Mouse (Mus musculus): ENCODE results near the gene Nrip2. TPM values are rescaled to one million over a fixed set of nuclear protein-coding genes. Genes with fewer than 3 reads are reported as not detected.

Gene Nrip2
- polyA plus RNA-seq, 1 experiment from 2014 or later, result 2.5 TPM

GRCm38 (mm10) chr6:128457186-128457585, 58.1 kb downstream of the Nrip2 start:
- H3K27me3 ChIP-seq (ENCODE audit: control insufficient read depth, insufficient read depth, low read length), result no peaks in the 10 kb centered on the region
- ATAC-seq (ENCODE audit: insufficient number of reproducible peaks, insufficient read depth, low FRiP score, low read depth), result no peak
- no peaks in the 10 kb centered on the region for H3K36me3 ChIP-seq (ENCODE audit: control insufficient read depth, insufficient read depth, low read length)
- H3K27ac ChIP-seq (replicated peaks in 1 of 2; ENCODE audit: control insufficient read depth in 1 of 2, insufficient read depth in 1 of 2, low read depth in 2 of 2, low read length in 2 of 2), result no peak overlapping the region
- no peaks in the 10 kb centered on the region for H3K9me3 ChIP-seq (ENCODE audit: control insufficient read depth, low read length)
- WGBS, result 76% methylated on average over 5 of the region's 5 CpGs
- no peak overlapping the region for H3K9ac ChIP-seq (ENCODE audit: low read length)
- H3K4me1 ChIP-seq (ENCODE audit: control insufficient read depth in 2 of 2, insufficient read depth in 2 of 2, low read length in 2 of 2), result no peaks in the 10 kb centered on the region
- no peak overlapping the region for H3K4me2 ChIP-seq (ENCODE audit: low read length)
- H3K4me3 ChIP-seq (ENCODE audit: control insufficient read depth in 1 of 2, insufficient read depth in 1 of 2, low read depth in 1 of 2, low read length in 2 of 2), result no peak overlapping the region

DNA sequence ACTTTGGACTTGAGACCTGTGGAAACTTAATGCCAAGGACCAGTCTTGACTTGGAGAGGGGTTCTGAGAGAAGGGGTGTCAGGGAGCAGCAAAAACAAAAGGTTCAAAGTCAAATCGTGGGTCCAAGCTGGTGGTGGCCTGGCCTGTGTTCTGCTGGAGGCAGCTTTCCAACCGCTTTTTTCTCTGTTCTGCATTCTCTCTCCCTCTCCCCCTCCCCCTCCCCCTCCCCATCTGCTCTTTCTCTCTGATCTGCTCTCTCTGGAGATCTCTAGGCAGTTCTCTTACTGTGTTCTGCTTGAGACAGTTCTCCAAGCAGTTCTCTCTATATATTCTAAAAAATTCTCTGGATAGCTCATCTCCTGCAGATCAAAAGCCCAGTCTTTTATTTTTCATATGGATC, 61.2 kb downstream of the Nrip2 start:
- 43% methylated on average over 2 of the region's 2 CpGs for WGBS
- Histone ChIP-seq H3K9ac (ENCODE audit: low read length) (no peak overlapping the region), H3K9me3 (ENCODE audit: control insufficient read depth, low read length) (0 out of 2 replicates have a peak, but pooled peaks cover 5% of the 10 kb centered on the region), H3K4me3 (ENCODE audit: control insufficient read depth in 1 of 2, insufficient read depth in 1 of 2, low read depth in 1 of 2, low read length in 2 of 2) (no peak overlapping the region), H3K36me3 (ENCODE audit: control insufficient read depth, insufficient read depth, low read length) (no peaks in the 10 kb centered on the region), H3K4me1 (ENCODE audit: control insufficient read depth in 2 of 2, insufficient read depth in 2 of 2, low read length in 2 of 2) (no peaks in the 10 kb centered on the region), H3K27ac (replicated peaks in 1 of 2; ENCODE audit: control insufficient read depth in 1 of 2, insufficient read depth in 1 of 2, low read depth in 2 of 2, low read length in 2 of 2) (no peak overlapping the region), H3K27me3 (ENCODE audit: control insufficient read depth, insufficient read depth, low read length) (no peaks in the 10 kb centered on the region), H3K4me2 (ENCODE audit: low read length) (no peak overlapping the region)
- ATAC-seq (ENCODE audit: insufficient number of reproducible peaks, insufficient read depth, low FRiP score, low read depth), result no peak

DNA sequence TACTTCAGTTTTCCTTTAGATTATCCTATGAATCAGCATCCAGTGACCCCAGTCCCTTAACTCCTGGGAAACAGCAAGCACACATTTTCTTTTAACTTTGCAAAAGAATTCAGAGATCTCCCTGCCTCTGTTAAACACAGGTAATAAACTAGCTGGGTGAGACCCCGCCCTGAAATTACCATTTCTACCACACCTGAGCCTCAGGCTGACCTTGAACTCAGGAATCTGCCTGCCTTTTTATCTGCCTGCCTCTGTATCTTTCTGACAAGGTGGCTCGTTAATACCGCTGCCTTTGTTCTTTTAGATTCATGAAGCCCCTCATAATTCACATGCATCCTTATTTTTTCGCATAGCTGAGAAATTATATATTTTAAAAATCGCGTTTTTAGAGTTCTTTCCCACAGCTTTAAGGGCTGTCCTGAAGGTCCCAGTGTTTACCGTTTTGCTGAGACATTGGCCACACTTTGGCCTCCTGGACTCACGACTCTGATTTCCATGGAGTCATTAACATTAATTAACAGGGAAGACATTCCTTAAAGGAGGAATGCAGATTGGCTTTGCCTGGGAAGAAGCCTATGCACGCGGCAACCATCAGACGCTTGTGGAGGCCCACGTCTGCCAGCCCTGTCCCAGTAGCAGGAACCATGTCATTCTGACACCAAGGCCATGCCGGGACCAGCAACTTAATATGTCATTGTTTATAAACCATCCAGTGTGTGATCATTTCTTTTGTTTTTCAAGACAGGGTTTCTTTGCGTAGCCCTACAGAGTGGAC, 61.8 kb downstream of the Nrip2 start:
- ATAC-seq (ENCODE audit: insufficient number of reproducible peaks, insufficient read depth, low FRiP score, low read depth), result no peak
- Histone ChIP-seq H3K4me1 (ENCODE audit: control insufficient read depth in 2 of 2, insufficient read depth in 2 of 2, low read length in 2 of 2) (no peaks in the 10 kb centered on the region), H3K4me2 (ENCODE audit: low read length) (no peak overlapping the region), H3K4me3 (ENCODE audit: control insufficient read depth in 1 of 2, insufficient read depth in 1 of 2, low read depth in 1 of 2, low read length in 2 of 2) (no peak overlapping the region), H3K27ac (replicated peaks in 1 of 2; ENCODE audit: control insufficient read depth in 1 of 2, insufficient read depth in 1 of 2, low read depth in 2 of 2, low read length in 2 of 2) (no peak overlapping the region), H3K9me3 (ENCODE audit: control insufficient read depth, low read length) (0 out of 2 replicates have a peak, but pooled peaks cover 5% of the 10 kb centered on the region), H3K36me3 (ENCODE audit: control insufficient read depth, insufficient read depth, low read length) (no peaks in the 10 kb centered on the region), H3K9ac (ENCODE audit: low read length) (no peak overlapping the region), H3K27me3 (ENCODE audit: control insufficient read depth, insufficient read depth, low read length) (no peaks in the 10 kb centered on the region)
- 75% methylated on average over 14 of the region's 14 CpGs for WGBS

- 0 out of 2 replicates have a peak, but pooled peaks cover 5% of the 10 kb centered on the region for H3K9me3 ChIP-seq (ENCODE audit: control insufficient read depth, low read length)
- H3K4me1 ChIP-seq (ENCODE audit: control insufficient read depth in 2 of 2, insufficient read depth in 2 of 2, low read length in 2 of 2), result no peaks in the 10 kb centered on the region
- no peaks in the 10 kb centered on the region for H3K27me3 ChIP-seq (ENCODE audit: control insufficient read depth, insufficient read depth, low read length)
- H3K4me3 ChIP-seq (ENCODE audit: control insufficient read depth in 1 of 2, insufficient read depth in 1 of 2, low read depth in 1 of 2, low read length in 2 of 2), result no peak overlapping the region
- H3K9ac ChIP-seq (ENCODE audit: low read length), result no peak overlapping the region
- H3K27ac ChIP-seq (replicated peaks in 1 of 2; ENCODE audit: control insufficient read depth in 1 of 2, insufficient read depth in 1 of 2, low read depth in 2 of 2, low read length in 2 of 2), result no peak overlapping the region
- no peaks in the 10 kb centered on the region for H3K36me3 ChIP-seq (ENCODE audit: control insufficient read depth, insufficient read depth, low read length)
- ATAC-seq (ENCODE audit: insufficient number of reproducible peaks, insufficient read depth, low FRiP score, low read depth), result no peak
- H3K4me2 ChIP-seq (ENCODE audit: low read length), result no peak overlapping the region
Measured at GRCm38 (mm10) chr6:128461606-128462005, 62.5 kb downstream of the Nrip2 start.

GRCm38 (mm10) chr6:128464996-128465395, 65.9 kb downstream of the Nrip2 start:
- Histone ChIP-seq H3K4me2 (ENCODE audit: low read length) (no peak overlapping the region), H3K9me3 (ENCODE audit: control insufficient read depth, low read length) (0 out of 2 replicates have a peak, but pooled peaks cover 5% of the 10 kb centered on the region), H3K9ac (ENCODE audit: low read length) (no peak overlapping the region), H3K36me3 (ENCODE audit: control insufficient read depth, insufficient read depth, low read length) (no peaks in the 10 kb centered on the region), H3K4me1 (ENCODE audit: control insufficient read depth in 2 of 2, insufficient read depth in 2 of 2, low read length in 2 of 2) (no peaks in the 10 kb centered on the region; a peak in 1 of 4 replicates), H3K27me3 (ENCODE audit: control insufficient read depth, insufficient read depth, low read length) (no peaks in the 10 kb centered on the region), H3K27ac (replicated peaks in 1 of 2; ENCODE audit: control insufficient read depth in 1 of 2, insufficient read depth in 1 of 2, low read depth in 2 of 2, low read length in 2 of 2) (no peak overlapping the region), H3K4me3 (ENCODE audit: control insufficient read depth in 1 of 2, insufficient read depth in 1 of 2, low read depth in 1 of 2, low read length in 2 of 2) (no peak overlapping the region)
- WGBS, result 71% methylated on average over 4 of the region's 4 CpGs
- no peak for ATAC-seq (ENCODE audit: insufficient number of reproducible peaks, insufficient read depth, low FRiP score, low read depth)

Other genes with a start within 250 kb of the Nrip2 start
- 1.2 and 2.5 TPM in 2 replicates for gene Tead4, start 98.5 kb upstream of the Nrip2 start, polyA plus RNA-seq (2014; fragmentation: Nextera tagmentation; extraction: Ambion mirVana)
- gene Tulp3, start 43.4 kb upstream of the Nrip2 start, polyA plus RNA-seq (2014; fragmentation: Nextera tagmentation; extraction: Ambion mirVana), result 10.2 and 11.0 TPM in 2 replicates
- 79.2 and 79.6 TPM in 2 replicates for gene Rhno1, start 36.4 kb upstream of the Nrip2 start, polyA plus RNA-seq (2014; fragmentation: Nextera tagmentation; extraction: Ambion mirVana)
- 23.8 and 25.0 TPM in 2 replicates for gene Foxm1, start 36.3 kb upstream of the Nrip2 start, polyA plus RNA-seq (2014; fragmentation: Nextera tagmentation; extraction: Ambion mirVana)
- 0.15 and 0.27 TPM in 2 replicates for gene Tex52, start 23.8 kb upstream of the Nrip2 start, polyA plus RNA-seq (2014; fragmentation: Nextera tagmentation; extraction: Ambion mirVana)
- not detected in 2 replicates for gene Gm44596, start 23.8 kb upstream of the Nrip2 start, polyA plus RNA-seq (2014; fragmentation: Nextera tagmentation; extraction: Ambion mirVana)
- 28.4 and 28.6 TPM in 2 replicates for gene Itfg2, start 25.6 kb downstream of the Nrip2 start, polyA plus RNA-seq (2014; fragmentation: Nextera tagmentation; extraction: Ambion mirVana)
- gene Fkbp4, start 39.4 kb downstream of the Nrip2 start, polyA plus RNA-seq (2014; fragmentation: Nextera tagmentation; extraction: Ambion mirVana), result 220 and 251 TPM in 2 replicates
- gene Pzp, start 127.4 kb downstream of the Nrip2 start, polyA plus RNA-seq (2014; fragmentation: Nextera tagmentation; extraction: Ambion mirVana), result 0.43 and 0.77 TPM in 2 replicates
- 0.16 and 0.47 TPM in 2 replicates for gene A2ml1, start 182.3 kb downstream of the Nrip2 start, polyA plus RNA-seq (2014; fragmentation: Nextera tagmentation; extraction: Ambion mirVana)
- not detected in 2 replicates for gene Klrb1a, start 224.2 kb downstream of the Nrip2 start, polyA plus RNA-seq (2014; fragmentation: Nextera tagmentation; extraction: Ambion mirVana)

All from heart, embryonic 14.5 days (tissue).